Mouse (Mus musculus) intestine, embryonic 15.5 days (tissue): ENCODE results near the gene Fam240a. TPM values are rescaled to one million over a fixed set of nuclear protein-coding genes. Genes with fewer than 3 reads are reported as not detected.

Source experiments
- ATAC-seq: fragments of 200-750 bp; cut with Nextera tagmentation; 2 replicates; pipeline ENCODE4 v1.8.0; 2017; ENCODE audit warnings: moderate TSS enrichment, moderate library complexity
- H3K27ac ChIP-seq: fragments of 300-500 bp; sonication (generic); 2 replicates; pipeline ENCODE4 v1.5.1; 2015; ENCODE audit warnings: mild to moderate bottlenecking, inconsistent platforms
- H3K27me3 ChIP-seq: fragments of 300-500 bp; sonication (generic); replicated peaks from 2 replicates; pipeline ENCODE4 v1.6.1; 2015; ENCODE audit warnings: inconsistent platforms
- H3K36me3 ChIP-seq: fragments of 300-500 bp; sonication (generic); 2 replicates; pipeline ENCODE4 v1.6.1; 2015; ENCODE audit warnings: inconsistent platforms
- H3K4me1 ChIP-seq: fragments of 300-500 bp; sonication (generic); replicated peaks from 2 replicates; pipeline ENCODE4 v1.6.1; 2015; ENCODE audit warnings: inconsistent platforms
- H3K4me2 ChIP-seq: fragments of 300-500 bp; sonication (generic); replicated peaks from 2 replicates; pipeline ENCODE4 v1.6.1; 2015; ENCODE audit warnings: mild to moderate bottlenecking, inconsistent platforms
- H3K4me3 ChIP-seq: fragments of 300-500 bp; sonication (generic); replicated peaks from 2 replicates; pipeline ENCODE4 v1.5.1; 2015; ENCODE audit warnings: inconsistent platforms
- H3K9ac ChIP-seq: fragments of 300-500 bp; sonication (generic); 2 replicates; pipeline ENCODE4 v1.6.1; 2015; ENCODE audit warnings: inconsistent platforms
- H3K9me3 ChIP-seq: fragments of 300-500 bp; sonication (generic); 2 replicates; pipeline ENCODE4 v1.6.1; 2016; ENCODE audit warnings: inconsistent platforms
- whole genome bisulfite sequencing: fragments of 180-500 bp; shearing (Covaris S2); methylation state at CpG from one replicate; pipeline ENCODE4 v1.1.7; 2015; 5-methylcytosine and 5-hydroxymethylcytosine counted together
- polyA plus RNA-seq: library from polyadenylated mRNA; unstranded; fragments of >200 nt; fragmentation: Nextera tagmentation; extraction: Ambion mirVana; gene quantifications from 2 replicates; pipeline ENCODE4 v1.2.1, GENCODE M21; 2015

Fam240a gene
- polyA plus RNA-seq, 1 experiment from 2014 or later: not detected

- ATAC-seq: no peak
- Histone ChIP-seq H3K27ac (no peak overlapping the region), H3K4me1 (no peaks in the 10 kb centered on the region), H3K9me3 (no peaks in the 10 kb centered on the region), H3K27me3 (peaks cover 7% of the 10 kb centered on the region; the same call in 1 of the 2 replicates), H3K4me3 (no peak overlapping the region), H3K4me2 (no peak overlapping the region), H3K9ac (no peak overlapping the region), H3K36me3 (no peaks in the 10 kb centered on the region)
- 56% methylated on average over 6 of the region's 6 CpGs for WGBS
These were observed 35.7 kb upstream of the Fam240a start for GRCm38 (mm10) chr9:110952398-110952797.

- Histone ChIP-seq H3K4me1 (no peaks in the 10 kb centered on the region), H3K36me3 (no peaks in the 10 kb centered on the region), H3K4me3 (no peak overlapping the region), H3K9ac (no peak overlapping the region), H3K27ac (no peak overlapping the region), H3K4me2 (no peak overlapping the region), H3K9me3 (no peaks in the 10 kb centered on the region), H3K27me3 (peaks cover 12% of the 10 kb centered on the region)
- 91% methylated on average over 13 of the region's 13 CpGs for WGBS
- ATAC-seq: no peak
These were observed 35.2 kb upstream of the Fam240a start for GRCm38 (mm10) chr9:110951866-110952265.

GRCm38 (mm10) chr9:110951397-110951796, 34.7 kb upstream of the Fam240a start, which contains the start of gene Lrrc2:
Gene Lrrc2 (plus strand): TSS chr9:110951545.
- Histone ChIP-seq H3K36me3 (no peaks in the 10 kb centered on the region), H3K4me3 (no peak within 1 kb of the TSS), H3K9me3 (no peaks in the 10 kb centered on the region), H3K27ac (no peak within 1 kb of the TSS), H3K4me1 (no peaks in the 10 kb centered on the region), H3K4me2 (no peak within 1 kb of the TSS), H3K9ac (no peak within 1 kb of the TSS), H3K27me3 (peaks cover 17% of the 10 kb centered on the region)
- WGBS: 73% methylated on average over 11 of the region's 11 CpGs
- no peak for ATAC-seq

GRCm38 (mm10) chr9:110950109-110950508, 33.4 kb upstream of the Fam240a start:
- ATAC-seq: no peak
- 96% methylated on average over 3 of the region's 3 CpGs for WGBS
- H3K9me3 ChIP-seq: no peaks in the 10 kb centered on the region
- H3K9ac ChIP-seq: no peak overlapping the region
- H3K4me1 ChIP-seq: no peaks in the 10 kb centered on the region
- no peak overlapping the region for H3K27ac ChIP-seq
- no peaks in the 10 kb centered on the region for H3K36me3 ChIP-seq
- H3K4me2 ChIP-seq: no peak overlapping the region
- no peak overlapping the region for H3K4me3 ChIP-seq
- H3K27me3 ChIP-seq: peaks cover 23% of the 10 kb centered on the region

- Histone ChIP-seq H3K4me1 (no peaks in the 10 kb centered on the region), H3K9me3 (no peaks in the 10 kb centered on the region), H3K27me3 (peaks cover 23% of the 10 kb centered on the region), H3K36me3 (no peaks in the 10 kb centered on the region), H3K9ac (no peak overlapping the region), H3K27ac (no peak overlapping the region), H3K4me2 (no peak overlapping the region), H3K4me3 (no peak overlapping the region)
- no peak for ATAC-seq
- WGBS: 48% methylated on average over 8 of the region's 8 CpGs
These were observed 32.2 kb upstream of the Fam240a start for GRCm38 (mm10) chr9:110948813-110949310.

GRCm38 (mm10) chr9:110947900-110948299, 31.2 kb upstream of the Fam240a start:
- Histone ChIP-seq H3K9me3 (no peaks in the 10 kb centered on the region), H3K27me3 (peaks cover 20% of the 10 kb centered on the region)
- 51% methylated on average over 6 of the region's 6 CpGs for WGBS

GRCm38 (mm10) chr9:110947261-110947661, 30.6 kb upstream of the Fam240a start:
- Histone ChIP-seq H3K4me1 (no peaks in the 10 kb centered on the region), H3K9ac (no peak overlapping the region), H3K27me3 (peaks cover 20% of the 10 kb centered on the region), H3K27ac (no peak overlapping the region), H3K4me2 (no peak overlapping the region), H3K9me3 (no peaks in the 10 kb centered on the region), H3K36me3 (no peaks in the 10 kb centered on the region), H3K4me3 (no peak overlapping the region)
- 31% methylated on average over 6 of the region's 6 CpGs for WGBS
- ATAC-seq: no peak

More at GRCm38 (mm10) chr9:110947900-110948299, 31.2 kb upstream of the Fam240a start:
- H3K4me1 ChIP-seq: no peaks in the 10 kb centered on the region
- H3K27ac ChIP-seq: no peak overlapping the region
- H3K4me3 ChIP-seq: no peak overlapping the region
- H3K9ac ChIP-seq: no peak overlapping the region
- H3K36me3 ChIP-seq: no peaks in the 10 kb centered on the region
- ATAC-seq: no peak
- no peak overlapping the region for H3K4me2 ChIP-seq

- H3K27me3 ChIP-seq: peaks cover 20% of the 10 kb centered on the region
- H3K36me3 ChIP-seq: no peaks in the 10 kb centered on the region
- ATAC-seq: no peak
- no peaks in the 10 kb centered on the region for H3K9me3 ChIP-seq
- no peak overlapping the region for H3K9ac ChIP-seq
- no peak overlapping the region for H3K27ac ChIP-seq
- WGBS: 37% methylated on average over 20 of the region's 20 CpGs
- no peak overlapping the region for H3K4me2 ChIP-seq
- no peaks in the 10 kb centered on the region for H3K4me1 ChIP-seq
- H3K4me3 ChIP-seq: no peak overlapping the region
These were observed 29.9 kb upstream of the Fam240a start for GRCm38 (mm10) chr9:110946548-110947044.

GRCm38 (mm10) chr9:110945926-110946325, 29.3 kb upstream of the Fam240a start, which contains the start of gene Tdgf1:
Gene Tdgf1 (minus strand): TSS chr9:110946158.
- Histone ChIP-seq H3K9ac (no peak within 1 kb of the TSS), H3K36me3 (no peaks in the 10 kb centered on the region), H3K4me3 (no peak within 1 kb of the TSS), H3K9me3 (no peaks in the 10 kb centered on the region), H3K27me3 (peaks cover 20% of the 10 kb centered on the region), H3K4me1 (no peaks in the 10 kb centered on the region), H3K27ac (no peak within 1 kb of the TSS), H3K4me2 (no peak within 1 kb of the TSS; the same call in 1 of the 2 replicates)
- ATAC-seq: no peak
- 19% methylated on average over 11 of the region's 11 CpGs for WGBS

GRCm38 (mm10) chr9:110945343-110945742, 28.7 kb upstream of the Fam240a start:
- H3K36me3 ChIP-seq: no peaks in the 10 kb centered on the region
- H3K9me3 ChIP-seq: no peaks in the 10 kb centered on the region
- 10% methylated on average over 18 of the region's 18 CpGs for WGBS
- no peak overlapping the region for H3K9ac ChIP-seq
- H3K4me2 ChIP-seq: no peak overlapping the region; the same call in 1 of the 2 replicates
- H3K27me3 ChIP-seq: peaks cover 20% of the 10 kb centered on the region
- H3K27ac ChIP-seq: no peak overlapping the region
- no peak overlapping the region for H3K4me3 ChIP-seq
- ATAC-seq: no peak
- H3K4me1 ChIP-seq: no peaks in the 10 kb centered on the region

GRCm38 (mm10) chr9:110944265-110944664, 27.6 kb upstream of the Fam240a start:
- Histone ChIP-seq H3K27me3 (peaks cover 20% of the 10 kb centered on the region), H3K4me1 (no peaks in the 10 kb centered on the region), H3K36me3 (no peaks in the 10 kb centered on the region), H3K9me3 (no peaks in the 10 kb centered on the region), H3K27ac (no peak overlapping the region), H3K4me2 (no peak overlapping the region), H3K4me3 (no peak overlapping the region), H3K9ac (no peak overlapping the region)
- WGBS: 34% methylated on average over 13 of the region's 13 CpGs
- no peak for ATAC-seq

GRCm38 (mm10) chr9:110937506-110938490, 21.1 kb upstream of the Fam240a start:
- Histone ChIP-seq H3K27me3 (no peaks in the 10 kb centered on the region), H3K4me1 (no peaks in the 10 kb centered on the region), H3K4me2 (no peak overlapping the region), H3K4me3 (no peak overlapping the region), H3K9me3 (no peaks in the 10 kb centered on the region), H3K36me3 (no peaks in the 10 kb centered on the region), H3K27ac (no peak overlapping the region), H3K9ac (no peak overlapping the region)
- no peak for ATAC-seq
- WGBS: 69% methylated on average over 12 of the region's 12 CpGs
